8 mouse cellular contexts compared by ENCODE assay signal in genomic region chr7:49246240-49246578, GRCm38 (mm10).
DNase-seq lines count a peak whose midpoint lies in the region; ATAC-seq lines count a peak whose summit lies in the region.

No protein-coding gene starts in this region.

- no peaks in the 10 kb centered on the region for H3K36me3 ChIP-seq in kidney, embryonic 15.5 days
- H3K36me3 ChIP-seq in hindbrain, embryonic 16.5 days (ENCODE audit: control insufficient read depth, insufficient read depth, low read length), result no peaks in the 10 kb centered on the region
- H3K36me3 ChIP-seq in midbrain, embryonic 15.5 days (replicated peaks), result no peaks in the 10 kb centered on the region

- peak overlapping the region; percentile 52; the same call in 1 of the 2 replicates for H3K27ac ChIP-seq in kidney, embryonic 15.5 days
- H3K27ac ChIP-seq in brown adipose tissue, adult 24 weeks (replicated peaks; ENCODE audit: low read depth, low read length), result no peak overlapping the region
- peak overlapping the region; percentile 86 for H3K27ac ChIP-seq in hindbrain, embryonic 16.5 days (ENCODE audit: low read depth, low read length)
- H3K27ac ChIP-seq in midbrain, embryonic 15.5 days, result peak overlapping the region; percentile 84

- H3K9me3 ChIP-seq in kidney, embryonic 15.5 days (replicated peaks), result no peaks in the 10 kb centered on the region
- no peaks in the 10 kb centered on the region for H3K9me3 ChIP-seq in hindbrain, embryonic 16.5 days (ENCODE audit: control insufficient read depth, low read length)
- no peaks in the 10 kb centered on the region for H3K9me3 ChIP-seq in midbrain, embryonic 15.5 days

- peak overlapping the region; percentile 50 for H3K9ac ChIP-seq in kidney, embryonic 15.5 days
- H3K9ac ChIP-seq in hindbrain, embryonic 16.5 days (ENCODE audit: low read depth, low read length), result peak overlapping the region; percentile 75
- peak overlapping the region; percentile 57 for H3K9ac ChIP-seq in midbrain, embryonic 15.5 days

- peaks cover 63% of the 10 kb centered on the region for H3K4me1 ChIP-seq in kidney, embryonic 15.5 days
- H3K4me1 ChIP-seq in brown adipose tissue, adult 24 weeks (ENCODE audit: control insufficient read depth, insufficient read depth, insufficient read length, low read length), result peaks cover 5% of the 10 kb centered on the region; the same call in 1 of the 2 replicates
- peaks cover 43% of the 10 kb centered on the region for H3K4me1 ChIP-seq in hindbrain, embryonic 16.5 days (ENCODE audit: control insufficient read depth, insufficient read depth, low read depth, low read length)
- H3K4me1 ChIP-seq in midbrain, embryonic 15.5 days, result peaks cover 44% of the 10 kb centered on the region

- H3K27me3 ChIP-seq in kidney, embryonic 15.5 days, result peaks cover 39% of the 10 kb centered on the region
- no peaks in the 10 kb centered on the region for H3K27me3 ChIP-seq in hindbrain, embryonic 16.5 days (replicated peaks; ENCODE audit: control insufficient read depth, insufficient read depth, low read length)
- H3K27me3 ChIP-seq in midbrain, embryonic 15.5 days (replicated peaks), result peaks cover 14% of the 10 kb centered on the region; the same call in 1 of the 2 replicates

- under 1% methylated on average over 31 of the region's 31 CpGs for WGBS in kidney, embryonic 15.5 days
- WGBS in hindbrain, embryonic 16.5 days, result under 1% methylated on average over 23 of the region's 31 CpGs
- under 1% methylated on average over 31 of the region's 31 CpGs for WGBS in midbrain, embryonic 15.5 days

- no peak for DNase-seq in kidney, postnatal 10 days
- DNase-seq in frontal cortex, postnatal 36 days (ENCODE audit: low spot score in 2 of 2), result no peak
- no peak for DNase-seq in cerebellum, adult 8-10 months
- no peak for DNase-seq in adrenal gland, postnatal 10 days

- H3K4me2 ChIP-seq in kidney, embryonic 15.5 days, result peak overlapping the region; percentile 96
- peak overlapping the region; percentile 86 for H3K4me2 ChIP-seq in hindbrain, embryonic 16.5 days (ENCODE audit: low read length)
- peak overlapping the region; percentile 95 for H3K4me2 ChIP-seq in midbrain, embryonic 15.5 days

- peak overlapping the region; percentile 61 for H3K4me3 ChIP-seq in kidney, embryonic 15.5 days (replicated peaks)
- H3K4me3 ChIP-seq in brown adipose tissue, adult 24 weeks (ENCODE audit: insufficient read depth, low read depth, low read length), result peak overlapping the region; percentile 62
- H3K4me3 ChIP-seq in hindbrain, embryonic 16.5 days (ENCODE audit: low read length), result peak overlapping the region; percentile 66
- H3K4me3 ChIP-seq in midbrain, embryonic 15.5 days, result peak overlapping the region; percentile 63

- ATAC-seq in kidney, embryonic 15.5 days (replicated peaks; ENCODE audit: low FRiP score), result no peak
- ATAC-seq in hindbrain, embryonic 16.5 days, result no peak
- ATAC-seq in midbrain, embryonic 15.5 days (replicated peaks), result no peak
